Mouse (Mus musculus): Measurements from ENCODE around the gene Ftsj3.

DNA sequence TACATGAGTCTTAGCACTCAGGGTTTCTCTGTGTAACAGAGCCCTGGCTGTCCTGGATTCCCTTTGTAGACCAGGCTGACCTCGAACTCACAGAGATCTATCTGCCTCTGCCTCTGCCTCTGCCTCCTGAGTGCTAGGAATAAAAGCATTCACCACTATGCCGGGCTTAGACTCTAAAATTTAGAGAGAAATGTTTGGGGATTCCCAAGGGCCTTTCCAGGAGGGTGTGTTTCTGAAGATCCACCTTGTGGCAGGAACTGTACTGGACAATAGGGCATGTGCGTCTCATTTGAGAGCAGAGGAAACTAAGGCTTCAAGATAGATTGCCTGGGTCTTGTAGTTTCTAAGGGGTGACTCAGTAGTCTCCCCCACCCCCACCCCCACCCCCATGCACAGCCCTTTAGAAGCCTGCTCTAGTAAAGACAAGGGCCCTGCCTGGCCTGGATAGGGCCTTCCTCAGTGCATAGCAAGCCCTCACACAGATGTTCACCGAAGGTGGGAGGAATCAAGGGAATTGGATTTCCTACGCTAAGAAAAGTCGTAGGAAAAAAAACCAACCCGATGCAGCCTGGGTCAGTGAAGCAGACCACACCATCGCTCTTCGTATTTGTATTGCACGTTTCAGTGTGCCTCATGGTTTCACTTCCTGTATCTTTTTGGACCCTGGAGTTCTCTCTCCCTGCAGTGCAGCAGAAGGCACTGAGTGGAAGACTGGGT, 49.6 kb upstream of the Ftsj3 start:
- TF ChIP-seq CTCF (IDR thresholded peaks at IDR 0.05; ENCODE audit: borderline replicate concordance, insufficient read depth, low read length) = no peak
- TF ChIP-seq POLR2A (IDR thresholded peaks at IDR 0.05; ENCODE audit: low read depth, low read length) = no peak
